Mouse (Mus musculus): ENCODE measurements around the gene 2210016L21Rik. TPM values are rescaled to one million over a fixed set of nuclear protein-coding genes. Genes with fewer than 3 reads are reported as not detected.

2210016L21Rik gene
- 46.8 and 63.2 TPM in 2 replicates for polyA plus RNA-seq (2014; fragmentation: Nextera tagmentation; extraction: Ambion mirVana)

DNA sequence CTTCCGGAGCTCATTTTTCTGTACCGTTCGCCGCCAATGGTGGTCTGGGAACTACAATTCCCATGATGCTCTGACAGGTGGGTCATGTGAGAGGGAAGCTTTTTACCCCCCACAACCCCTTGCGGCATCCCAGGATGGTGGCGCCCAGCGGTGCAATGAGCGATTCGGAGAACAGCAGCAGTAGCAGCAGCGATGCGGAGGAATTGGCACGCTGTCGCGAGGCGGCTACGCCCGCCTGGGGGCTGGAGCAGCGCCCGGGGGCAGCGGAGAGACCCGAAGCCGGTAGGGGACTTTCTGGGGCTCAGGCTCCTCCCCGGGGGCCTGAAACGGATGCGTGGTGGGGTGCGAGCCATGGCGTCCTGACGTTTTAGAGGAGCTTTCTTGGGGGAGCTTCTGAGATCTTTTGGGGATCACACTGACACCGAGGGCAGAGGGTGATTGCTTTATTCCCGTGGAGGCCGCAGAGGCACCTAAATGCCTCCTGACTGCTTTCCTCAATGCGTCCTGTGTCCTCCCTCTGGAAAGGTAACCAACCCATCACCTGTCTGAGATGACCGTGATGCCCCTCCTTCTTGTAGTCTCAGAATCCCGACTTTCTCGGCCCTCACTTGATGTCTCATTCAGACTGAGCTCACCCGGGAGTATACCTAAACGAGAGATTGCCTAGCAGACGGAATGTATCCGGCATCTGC is at the start of gene 2210016L21Rik:
Gene 2210016L21Rik, plus strand, starts transcription at position 85 of the 692 bp plus-strand sequence.
- H3K9me3 ChIP-seq (ENCODE audit: control insufficient read depth, low read length): 0 out of 2 replicates have a peak, but pooled peaks cover 7% of the 10 kb centered on the region
- peaks cover 17% of the 10 kb centered on the region for H3K36me3 ChIP-seq (ENCODE audit: control insufficient read depth, insufficient read depth, low read length)
- peak within 1 kb of the TSS; percentile 60 for H3K4me3 ChIP-seq (ENCODE audit: low read depth, low read length)
- ATAC-seq (ENCODE audit: low read depth): peak; percentile 95
- H3K27me3 ChIP-seq (replicated peaks; ENCODE audit: control insufficient read depth, insufficient read depth, low read length): no peaks in the 10 kb centered on the region
- H3K9ac ChIP-seq (ENCODE audit: low read depth, low read length): peak within 1 kb of the TSS; percentile 89
- WGBS: 1% methylated on average over 38 of the region's 39 CpGs
- H3K27ac ChIP-seq (replicated peaks; ENCODE audit: low read depth, low read length): peak within 1 kb of the TSS; percentile 69
- peak within 1 kb of the TSS; percentile 68 for H3K4me2 ChIP-seq (ENCODE audit: low read depth, low read length)
- peak; percentile 97 for DNase-seq (ENCODE audit: low spot score)
- H3K4me1 ChIP-seq (ENCODE audit: control insufficient read depth, insufficient read depth, low read length): peaks cover 3% of the 10 kb centered on the region; the same call in 1 of the 2 replicates

- no peak overlapping the region for H3K4me2 ChIP-seq (ENCODE audit: low read depth, low read length)
- H3K4me3 ChIP-seq (ENCODE audit: low read depth, low read length): no peak overlapping the region
- no peak for ATAC-seq (ENCODE audit: low read depth)
- WGBS: 77% methylated on average over 4 of the region's 4 CpGs
- H3K27me3 ChIP-seq (replicated peaks; ENCODE audit: control insufficient read depth, insufficient read depth, low read length): no peaks in the 10 kb centered on the region
- H3K9me3 ChIP-seq (ENCODE audit: control insufficient read depth, low read length): no peaks in the 10 kb centered on the region
- H3K4me1 ChIP-seq (ENCODE audit: control insufficient read depth, insufficient read depth, low read length): peaks cover 9% of the 10 kb centered on the region
- no peak for DNase-seq (ENCODE audit: low spot score)
- H3K27ac ChIP-seq (replicated peaks; ENCODE audit: low read depth, low read length): no peak overlapping the region
- no peaks in the 10 kb centered on the region for H3K36me3 ChIP-seq (ENCODE audit: control insufficient read depth, insufficient read depth, low read length)
- H3K9ac ChIP-seq (ENCODE audit: low read depth, low read length): no peak overlapping the region
Observed at GRCm38 (mm10) chr5:114895542-114895941, 46.4 kb upstream of the 2210016L21Rik start.

GRCm38 (mm10) chr5:114896688-114897373 is 45.1 kb upstream of the 2210016L21Rik start, which contains the start of gene Oasl2:
TSS of gene Oasl2 (plus strand) at chr5:114896936.
- WGBS: 53% methylated on average over 13 of the region's 13 CpGs
- peak within 1 kb of the TSS; percentile 23 for H3K4me3 ChIP-seq (ENCODE audit: low read depth, low read length)
- H3K36me3 ChIP-seq (ENCODE audit: control insufficient read depth, insufficient read depth, low read length): no peaks in the 10 kb centered on the region
- no peak for DNase-seq (ENCODE audit: low spot score)
- H3K27ac ChIP-seq (replicated peaks; ENCODE audit: low read depth, low read length): no peak within 1 kb of the TSS
- H3K27me3 ChIP-seq (replicated peaks; ENCODE audit: control insufficient read depth, insufficient read depth, low read length): no peaks in the 10 kb centered on the region
- no peak for ATAC-seq (ENCODE audit: low read depth)
- peaks cover 9% of the 10 kb centered on the region for H3K4me1 ChIP-seq (ENCODE audit: control insufficient read depth, insufficient read depth, low read length)
- no peaks in the 10 kb centered on the region for H3K9me3 ChIP-seq (ENCODE audit: control insufficient read depth, low read length)
- H3K4me2 ChIP-seq (ENCODE audit: low read depth, low read length): peak within 1 kb of the TSS; percentile 44
- peak within 1 kb of the TSS; percentile 34 for H3K9ac ChIP-seq (ENCODE audit: low read depth, low read length)

GRCm38 (mm10) chr5:114897374-114897793 is 44.6 kb upstream of the 2210016L21Rik start:
- Histone ChIP-seq H3K4me1 (ENCODE audit: control insufficient read depth, insufficient read depth, low read length) (peaks cover 9% of the 10 kb centered on the region), H3K4me3 (ENCODE audit: low read depth, low read length) (peak overlapping the region; percentile 23), H3K4me2 (ENCODE audit: low read depth, low read length) (peak overlapping the region; percentile 44), H3K27ac (replicated peaks; ENCODE audit: low read depth, low read length) (no peak overlapping the region), H3K27me3 (replicated peaks; ENCODE audit: control insufficient read depth, insufficient read depth, low read length) (no peaks in the 10 kb centered on the region), H3K9me3 (ENCODE audit: control insufficient read depth, low read length) (no peaks in the 10 kb centered on the region), H3K9ac (ENCODE audit: low read depth, low read length) (peak overlapping the region; percentile 34), H3K36me3 (ENCODE audit: control insufficient read depth, insufficient read depth, low read length) (no peaks in the 10 kb centered on the region)
- ATAC-seq (ENCODE audit: low read depth): peak; percentile 33; the same call in 1 of the 2 replicates
- 3% methylated on average over 7 of the region's 7 CpGs for WGBS
- peak; percentile 27 for DNase-seq (ENCODE audit: low spot score)

DNA sequence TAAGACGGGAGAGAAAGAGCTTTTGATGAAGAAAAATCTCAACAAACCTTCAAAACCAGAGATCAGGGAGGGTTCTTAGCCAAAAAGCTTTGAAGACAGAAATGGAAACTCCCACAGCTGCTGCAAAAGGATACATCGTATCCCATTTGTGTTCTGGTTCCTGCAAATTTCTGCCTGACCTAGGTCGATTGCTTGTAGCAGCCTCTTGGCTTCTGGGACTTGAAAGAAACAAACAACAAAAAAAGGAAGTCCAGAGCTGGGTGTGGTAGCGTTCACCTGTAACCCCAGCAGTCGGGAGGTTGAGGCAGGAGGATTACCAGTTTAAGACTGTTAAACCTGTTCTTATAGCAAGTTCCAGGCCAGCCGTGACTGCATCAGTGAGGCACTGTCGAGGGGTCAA is 43.1 kb upstream of the 2210016L21Rik start:
- Histone ChIP-seq H3K9me3 (ENCODE audit: control insufficient read depth, low read length) (no peaks in the 10 kb centered on the region), H3K4me3 (ENCODE audit: low read depth, low read length) (no peak overlapping the region), H3K4me2 (ENCODE audit: low read depth, low read length) (no peak overlapping the region), H3K36me3 (ENCODE audit: control insufficient read depth, insufficient read depth, low read length) (no peaks in the 10 kb centered on the region), H3K4me1 (ENCODE audit: control insufficient read depth, insufficient read depth, low read length) (peaks cover 9% of the 10 kb centered on the region), H3K27ac (replicated peaks; ENCODE audit: low read depth, low read length) (no peak overlapping the region), H3K27me3 (replicated peaks; ENCODE audit: control insufficient read depth, insufficient read depth, low read length) (no peaks in the 10 kb centered on the region), H3K9ac (ENCODE audit: low read depth, low read length) (no peak overlapping the region)
- ATAC-seq (ENCODE audit: low read depth) (no peak), DNase-seq (ENCODE audit: low spot score) (no peak)
- WGBS: 66% methylated on average over 7 of the region's 7 CpGs

DNA sequence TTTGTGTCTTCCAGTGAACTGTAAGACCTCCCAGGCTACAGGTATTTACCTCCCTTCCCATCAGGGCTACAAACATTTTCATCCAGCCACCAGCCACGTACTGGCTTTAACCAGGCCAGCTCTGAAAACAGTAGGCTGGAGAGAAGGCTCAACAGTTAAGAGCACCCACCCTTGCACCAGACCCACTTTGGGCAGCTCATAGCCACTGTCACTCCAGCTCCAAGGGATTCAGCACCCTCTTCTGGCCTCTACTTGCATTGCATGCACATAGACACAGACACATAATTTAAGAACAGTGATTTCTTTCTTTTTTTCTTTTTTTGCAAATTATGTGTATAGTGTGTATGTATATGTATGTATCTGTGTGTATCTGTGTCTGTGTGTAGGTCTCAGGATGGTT is 39.5 kb upstream of the 2210016L21Rik start:
- H3K36me3 ChIP-seq (ENCODE audit: control insufficient read depth, insufficient read depth, low read length): no peaks in the 10 kb centered on the region
- WGBS: 27% methylated on average over 1 of the region's 1 CpGs
- H3K27me3 ChIP-seq (replicated peaks; ENCODE audit: control insufficient read depth, insufficient read depth, low read length): no peaks in the 10 kb centered on the region
- peak; percentile 51 for DNase-seq (ENCODE audit: low spot score)
- ATAC-seq (ENCODE audit: low read depth): no peak
- H3K4me1 ChIP-seq (ENCODE audit: control insufficient read depth, insufficient read depth, low read length): peaks cover 3% of the 10 kb centered on the region; the same call in 1 of the 2 replicates
- no peak overlapping the region for H3K4me2 ChIP-seq (ENCODE audit: low read depth, low read length)
- H3K27ac ChIP-seq (replicated peaks; ENCODE audit: low read depth, low read length): no peak overlapping the region
- no peaks in the 10 kb centered on the region for H3K9me3 ChIP-seq (ENCODE audit: control insufficient read depth, low read length)
- no peak overlapping the region for H3K9ac ChIP-seq (ENCODE audit: low read depth, low read length)
- H3K4me3 ChIP-seq (ENCODE audit: low read depth, low read length): no peak overlapping the region

DNA sequence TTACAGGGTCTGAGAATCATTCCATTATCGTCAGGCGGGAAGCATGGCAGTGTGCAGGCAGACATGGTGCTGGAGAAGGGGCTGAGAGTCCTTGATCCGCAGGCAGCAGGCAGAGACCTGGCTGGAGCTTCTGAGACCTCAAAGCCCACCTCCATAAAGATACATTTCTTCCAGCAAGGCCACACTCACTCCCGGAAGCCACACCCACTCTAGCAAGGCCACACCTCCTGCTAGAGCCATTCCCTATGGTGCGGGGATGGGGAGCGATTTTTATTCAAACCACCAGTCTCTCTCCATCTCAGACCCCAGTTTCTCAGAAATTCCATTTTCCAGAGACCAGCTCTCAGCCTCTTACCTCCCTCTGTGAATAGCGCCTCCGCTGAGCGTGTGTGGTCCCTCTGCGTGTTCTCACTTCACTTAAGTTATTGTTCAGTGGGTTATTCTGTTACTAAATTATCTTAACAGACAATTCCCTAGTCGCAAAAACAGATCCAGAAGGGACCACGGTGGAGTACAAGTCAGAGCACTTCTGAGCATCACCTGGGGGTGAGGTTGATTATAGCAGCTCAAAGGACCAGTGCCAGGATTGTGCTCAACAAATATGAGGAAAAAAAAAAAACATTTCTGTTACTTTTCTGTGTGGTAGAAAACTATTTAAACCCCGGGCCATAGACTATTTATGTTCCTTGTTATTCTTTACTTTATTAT is 33.2 kb upstream of the 2210016L21Rik start:
- no peaks in the 10 kb centered on the region for H3K27me3 ChIP-seq (replicated peaks; ENCODE audit: control insufficient read depth, insufficient read depth, low read length)
- no peak overlapping the region for H3K27ac ChIP-seq (replicated peaks; ENCODE audit: low read depth, low read length)
- H3K36me3 ChIP-seq (ENCODE audit: control insufficient read depth, insufficient read depth, low read length): no peaks in the 10 kb centered on the region
- no peaks in the 10 kb centered on the region for H3K4me1 ChIP-seq (ENCODE audit: control insufficient read depth, insufficient read depth, low read length)
- no peak overlapping the region for H3K4me3 ChIP-seq (ENCODE audit: low read depth, low read length)
- ATAC-seq (ENCODE audit: low read depth) (no peak), DNase-seq (ENCODE audit: low spot score) (peak; percentile 14)
- 39% methylated on average over 13 of the region's 13 CpGs for WGBS
- no peaks in the 10 kb centered on the region for H3K9me3 ChIP-seq (ENCODE audit: control insufficient read depth, low read length)
- H3K4me2 ChIP-seq (ENCODE audit: low read depth, low read length): no peak overlapping the region
- no peak overlapping the region for H3K9ac ChIP-seq (ENCODE audit: low read depth, low read length)

DNA sequence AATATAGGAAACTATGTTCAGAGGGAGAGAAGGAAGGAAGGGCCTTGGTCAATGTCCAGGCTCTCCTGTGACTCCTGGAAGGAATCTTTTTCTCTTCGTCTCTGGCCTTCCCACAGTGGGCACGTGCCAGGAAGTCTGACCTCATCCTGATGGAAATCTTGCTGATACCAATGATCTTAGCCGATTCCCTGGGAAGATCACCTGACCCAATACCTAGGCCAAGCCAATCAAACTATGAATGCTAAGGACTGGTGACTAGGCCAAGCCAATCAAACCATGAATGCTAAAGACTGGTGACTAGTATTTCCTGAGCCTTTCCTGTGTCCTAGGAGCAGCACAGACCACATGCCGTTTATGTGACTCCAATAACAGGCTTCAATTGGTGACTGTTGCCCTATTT is 28.3 kb upstream of the 2210016L21Rik start:
- Histone ChIP-seq H3K27me3 (replicated peaks; ENCODE audit: control insufficient read depth, insufficient read depth, low read length) (no peaks in the 10 kb centered on the region), H3K4me3 (ENCODE audit: low read depth, low read length) (no peak overlapping the region), H3K9me3 (ENCODE audit: control insufficient read depth, low read length) (no peaks in the 10 kb centered on the region), H3K4me2 (ENCODE audit: low read depth, low read length) (no peak overlapping the region), H3K27ac (replicated peaks; ENCODE audit: low read depth, low read length) (no peak overlapping the region), H3K4me1 (ENCODE audit: control insufficient read depth, insufficient read depth, low read length) (no peaks in the 10 kb centered on the region), H3K36me3 (ENCODE audit: control insufficient read depth, insufficient read depth, low read length) (no peaks in the 10 kb centered on the region), H3K9ac (ENCODE audit: low read depth, low read length) (no peak overlapping the region)
- DNase-seq (ENCODE audit: low spot score) (no peak), ATAC-seq (ENCODE audit: low read depth) (no peak)
- 72% methylated on average over 4 of the region's 4 CpGs for WGBS
